28 mouse cellular contexts compared by ENCODE assay signal in genomic region chr6:66941792-66942191, GRCm38 (mm10). TPM values are rescaled to one million over a fixed set of nuclear protein-coding genes. Genes with fewer than 3 reads are reported as not detected.
DNase-seq lines count a peak whose midpoint lies in the region; ATAC-seq and TF ChIP-seq lines count a peak whose summit lies in the region.
"Had no signal": no experiment of that assay in that cellular context is flagged by ENCODE, and none has a peak within 500 bp of the region (broad histone marks: within the 10 kb centered on the region; RNA-seq: fewer than 3 reads in every experiment).

No protein-coding gene starts in this region.

- H3K27me3 ChIP-seq in kidney, postnatal 0 days (ENCODE audit: insufficient read depth, low read length) = no peaks in the 10 kb centered on the region
- no peaks in the 10 kb centered on the region for H3K27me3 ChIP-seq in MEL (ENCODE audit: control insufficient read depth in 1 of 2, insufficient read depth in 2 of 2, low read length in 2 of 2)
- H3K27me3 ChIP-seq in splenic B cell, adult 2 months (ENCODE audit: control insufficient read depth, insufficient read depth, low read length, poor library complexity, severe bottlenecking) = no peaks in the 10 kb centered on the region
- H3K27me3 ChIP-seq: embryonic facial prominence, embryonic 13.5 days; forebrain, embryonic 15.5 days; heart, embryonic 15.5 days; lung, embryonic 15.5 days; neural tube, embryonic 12.5 days had no signal

- 46% methylated on average over 6 of the region's 6 CpGs for WGBS in kidney, postnatal 0 days

- TF ChIP-seq POLR2A in MEL (IDR thresholded peaks at IDR 0.05; ENCODE audit: control insufficient read depth in 1 of 2, insufficient read depth in 1 of 2, low read depth in 1 of 2, low read length in 2 of 2, poor library complexity in 1 of 2) = 0 out of 4 replicates have a peak, but pooled peaks of 1 of the 2 experiments have one; percentile 37

- H3K36me3 ChIP-seq in kidney, postnatal 0 days (ENCODE audit: insufficient read depth, low read length) = no peaks in the 10 kb centered on the region
- H3K36me3 ChIP-seq in MEL (ENCODE audit: control insufficient read depth in 1 of 2, insufficient read depth in 2 of 2, low read length in 2 of 2) = peaks cover 0 to 41% of the 10 kb centered on the region in 2 experiments; a peak in 2 of 4 replicates
- no peaks in the 10 kb centered on the region for H3K36me3 ChIP-seq in splenic B cell, adult 2 months (ENCODE audit: control insufficient read depth, insufficient read depth, low read length, poor library complexity, severe bottlenecking)
- H3K36me3 ChIP-seq: embryonic facial prominence, embryonic 13.5 days; forebrain, embryonic 15.5 days; heart, embryonic 15.5 days; lung, embryonic 15.5 days; neural tube, embryonic 12.5 days had no signal

- H3K4me1 ChIP-seq in kidney, postnatal 0 days (replicated peaks; ENCODE audit: insufficient read depth, low read length) = peaks cover 18% of the 10 kb centered on the region; the same call in 1 of the 2 replicates
- peaks cover 19 to 37% of the 10 kb centered on the region in 2 experiments for H3K4me1 ChIP-seq in MEL (ENCODE audit: control insufficient read depth in 1 of 2, insufficient read depth in 2 of 2, low read length in 2 of 2)
- H3K4me1 ChIP-seq: neural tube, embryonic 12.5 days had no signal

- no peak for TF ChIP-seq RAD21 in MEL (IDR thresholded peaks at IDR 0.05; ENCODE audit: low read depth, low read length)

- no peak overlapping the region for H3K4me3 ChIP-seq in kidney, postnatal 0 days (replicated peaks; ENCODE audit: low read depth, low read length)
- peak overlapping the region; percentile 54 to 56 for H3K4me3 ChIP-seq in MEL (ENCODE audit: control insufficient read depth in 1 of 2, insufficient read depth in 1 of 2, low read depth in 2 of 2, low read length in 2 of 2)
- H3K4me3 ChIP-seq: embryonic facial prominence, embryonic 13.5 days; forebrain, embryonic 15.5 days; heart, embryonic 15.5 days; lung, embryonic 15.5 days; neural tube, embryonic 12.5 days had no signal

- no peak for ATAC-seq in kidney, postnatal 0 days (replicated peaks; ENCODE audit: low FRiP score, low read depth)
- ATAC-seq in hematopoietic stem cell, adult 5-6 weeks (replicated peaks in 1 of 2; ENCODE audit: insufficient read depth in 1 of 2, low FRiP score in 2 of 2, low TSS enrichment in 1 of 2, low read depth in 1 of 2, poor library complexity in 2 of 2, severe bottlenecking in 2 of 2) = peak; percentile 5 to 20; a peak in 1 of 4 replicates
- no peak for ATAC-seq in CD4-positive, CD25-positive, alpha-beta regulatory T cell, adult 4 months
- ATAC-seq: forebrain, embryonic 15.5 days had no signal

- TF ChIP-seq CTCF in kidney, postnatal 0 days (IDR thresholded peaks at IDR 0.05; ENCODE audit: low read depth) = no peak
- no peak for TF ChIP-seq CTCF in MEL (IDR thresholded peaks at IDR 0.05 in 2 of 3, conservative IDR thresholded peaks at IDR 0.05 in 1 of 3; ENCODE audit: control insufficient read depth in 1 of 3, insufficient read depth in 1 of 3, low read depth in 2 of 3, low read length in 3 of 3, poor library complexity in 1 of 3, severe bottlenecking in 1 of 3)

- peak; percentile 84 to 88 for TF ChIP-seq EP300 in MEL (IDR thresholded peaks at IDR 0.05; ENCODE audit: low read depth in 1 of 2, low read length in 2 of 2)

- H3K4me2 ChIP-seq in kidney, postnatal 0 days (ENCODE audit: low read length) = no peak overlapping the region
- H3K4me2 ChIP-seq: embryonic facial prominence, embryonic 13.5 days; forebrain, embryonic 15.5 days; heart, embryonic 15.5 days; lung, embryonic 15.5 days; neural tube, embryonic 12.5 days had no signal

- H3K27ac ChIP-seq in kidney, postnatal 0 days = peak overlapping the region; percentile 31; the same call in 1 of the 2 replicates
- H3K27ac ChIP-seq in MEL (ENCODE audit: control insufficient read depth, low read depth, low read length) = peak overlapping the region; percentile 69
- H3K27ac ChIP-seq: embryonic facial prominence, embryonic 13.5 days; forebrain, embryonic 15.5 days; heart, embryonic 15.5 days; hindbrain, postnatal 0 days; liver, embryonic 14.5 days; lung, embryonic 15.5 days; neural tube, embryonic 12.5 days had no signal

- no peak for DNase-seq in kidney, postnatal 0 days (ENCODE audit: low spot score)
- DNase-seq in kidney, postnatal 36 days = no peak
- DNase-seq in MEL (ENCODE audit: low read depth, low spot score) = peak; percentile 73
- peak; percentile 28 for DNase-seq in splenic B cell, adult 2 months (ENCODE audit: low read depth, low spot score)
- no peak for DNase-seq in cerebellum, adult 8-10 months
- DNase-seq: adrenal gland, postnatal 36 days; cerebellum, adult 11-12 months; cerebellum, postnatal 14 days; embryo, embryonic 11 days; gastrocnemius, postnatal 36 days; heart, postnatal 4 days; kidney, adult 9 months; kidney, postnatal 25 days; lung, postnatal 4 days; midbrain, embryonic 14.5 days; retina, postnatal 1 day; right cerebral cortex, postnatal 25 days; spleen, adult 18-20 months; thymus, postnatal 14 days had no signal

- H3K9me3 ChIP-seq in kidney, postnatal 0 days (replicated peaks; ENCODE audit: low read length) = no peaks in the 10 kb centered on the region
- no peaks in the 10 kb centered on the region for H3K9me3 ChIP-seq in MEL (replicated peaks; ENCODE audit: insufficient read depth, low read length)
- H3K9me3 ChIP-seq: embryonic facial prominence, embryonic 13.5 days; forebrain, embryonic 15.5 days; heart, embryonic 15.5 days; lung, embryonic 15.5 days; neural tube, embryonic 12.5 days had no signal

- peaks cover 8% of the 10 kb centered on the region for H3K79me2 ChIP-seq in MEL (ENCODE audit: control insufficient read depth, insufficient read depth, low read length, poor library complexity)

- H3K9ac ChIP-seq in kidney, postnatal 0 days (ENCODE audit: low read depth, low read length) = no peak overlapping the region
- H3K9ac ChIP-seq in MEL (ENCODE audit: control insufficient read depth, low read depth, low read length, poor library complexity, severe bottlenecking) = peak overlapping the region; percentile 64
- H3K9ac ChIP-seq: embryonic facial prominence, embryonic 13.5 days; forebrain, embryonic 15.5 days; heart, embryonic 15.5 days; liver, embryonic 14.5 days; lung, embryonic 15.5 days; neural tube, embryonic 12.5 days had no signal

TF ChIP-seq in MEL, 35 proteins besides CTCF, POLR2A, EP300 and RAD21:
- peak; percentile 54 for TF ChIP-seq MXI1 (IDR thresholded peaks at IDR 0.05; ENCODE audit: low read depth, low read length)
- TF ChIP-seq MAX (IDR thresholded peaks at IDR 0.05; ENCODE audit: low read length) = 0 out of 2 replicates have a peak, but pooled peaks have one; percentile 36
- TF ChIP-seq ETS1 (IDR thresholded peaks at IDR 0.05; ENCODE audit: low read depth, low read length) = peak; percentile 76
- peak; percentile 88 for TF ChIP-seq MYB (IDR thresholded peaks at IDR 0.05; ENCODE audit: low read depth, low read length)
- peak; percentile 68 for TF ChIP-seq TCF12 (IDR thresholded peaks at IDR 0.05; ENCODE audit: low read depth, low read length)
- peak; percentile 75 for TF ChIP-seq SIN3A (IDR thresholded peaks at IDR 0.05; ENCODE audit: low read length)
- 0 out of 2 replicates have a peak, but pooled peaks have one; percentile 57 for TF ChIP-seq CHD1 (IDR thresholded peaks at IDR 0.05; ENCODE audit: low read depth, low read length)
- 0 out of 2 replicates have a peak, but pooled peaks have one; percentile 26 for TF ChIP-seq NELFE (IDR thresholded peaks at IDR 0.05; ENCODE audit: low read depth, low read length)
- TF ChIP-seq POLR2AphosphoS2 (IDR thresholded peaks at IDR 0.05; ENCODE audit: low read length) = no peak
- TF ChIP-seq GATA1 (IDR thresholded peaks at IDR 0.05; ENCODE audit: low read depth, low read length) = peak; percentile 59; the same call in 1 of the 2 replicates
- no peak for TF ChIP-seq ZC3H11A (IDR thresholded peaks at IDR 0.05; ENCODE audit: low read depth, low read length)

RNA-seq across cellular contexts. Expression of gene Gng12, which starts 45.6 kb away (rescaled TPM):
- polyA plus RNA-seq in kidney, postnatal 0 days (2015; fragmentation: Nextera tagmentation; extraction: Ambion mirVana) = 144 and 152 TPM in 2 replicates
- 13.1 and 16.8 TPM in 2 replicates for total RNA-seq in MEL (2012; rRNA removed)
- polyA plus RNA-seq in MEL (2012; ENCODE audit: insufficient read depth in 1 of 2, insufficient read length in 2 of 2, low read depth in 1 of 2, low replicate concordance in 2 of 2, missing spikeins in 1 of 2) = 10 to 100 TPM in 1 of 2 experiments, not detected in 1; 44.0 TPM
- total RNA-seq in hematopoietic stem cell, adult 5-6 weeks (2017) = 50.3 and 83.1 TPM in 2 replicates
- polyA plus RNA-seq in CD4-positive, CD25-positive, alpha-beta regulatory T cell, adult 4 months (2017; shearing (Covaris generic)) = 10 to 100 TPM; 15.8 to 21.0 TPM

Comparison
In these comparisons a context has a peak if more than half of its experiments do, and no peak if none do; other contexts are left out.
1. ATAC-seq: peak in hematopoietic stem cell, adult 5-6 weeks (2 of 2); none in kidney, postnatal 0 days (single experiment) and CD4-positive, CD25-positive, alpha-beta regulatory T cell, adult 4 months (single experiment).
2. DNase-seq: peak in MEL (single experiment) and splenic B cell, adult 2 months (single experiment); none in kidney, postnatal 0 days (single experiment), kidney, postnatal 36 days (0 of 2) and cerebellum, adult 8-10 months (single experiment).